Mouse (Mus musculus): ENCODE results near the gene Gm19668.
"Not testable (repeated sequence)": the region's sequence is repeated elsewhere in the genome, so short reads cannot be mapped to it uniquely, and the experiment has no call there.

The Gm19668 gene

GRCm38 (mm10) chr10:77759582-77759981 is 39.4 kb downstream of the Gm19668 start, which contains the start of gene Gm3233:
Gene Gm3233 (minus strand): TSS chr10:77759682.
- not testable (repeated sequence) for DNase-seq

- DNase-seq = no peak
Measured at GRCm38 (mm10) chr10:77753448-77753847, 45.5 kb downstream of the Gm19668 start.

- DNase-seq = not testable (repeated sequence)
Measured at GRCm38 (mm10) chr10:77752312-77752711, 46.6 kb downstream of the Gm19668 start.

- not testable (repeated sequence) for DNase-seq
Measured at GRCm38 (mm10) chr10:77751254-77751653, 47.7 kb downstream of the Gm19668 start, which contains the start of gene Gm9736. Gene Gm9736 (minus strand): TSS chr10:77751354.

GRCm38 (mm10) chr10:77750686-77751085 is 48.2 kb downstream of the Gm19668 start:
- DNase-seq = peak; percentile 54

Measured in cerebellum, adult 9-11 months (tissue).